Mouse (Mus musculus): ENCODE results near the gene Fsip1.
A peak's percentile ranks its signal among the peaks of the same experiment; 100 is the strongest.

Gene Fsip1

DNA sequence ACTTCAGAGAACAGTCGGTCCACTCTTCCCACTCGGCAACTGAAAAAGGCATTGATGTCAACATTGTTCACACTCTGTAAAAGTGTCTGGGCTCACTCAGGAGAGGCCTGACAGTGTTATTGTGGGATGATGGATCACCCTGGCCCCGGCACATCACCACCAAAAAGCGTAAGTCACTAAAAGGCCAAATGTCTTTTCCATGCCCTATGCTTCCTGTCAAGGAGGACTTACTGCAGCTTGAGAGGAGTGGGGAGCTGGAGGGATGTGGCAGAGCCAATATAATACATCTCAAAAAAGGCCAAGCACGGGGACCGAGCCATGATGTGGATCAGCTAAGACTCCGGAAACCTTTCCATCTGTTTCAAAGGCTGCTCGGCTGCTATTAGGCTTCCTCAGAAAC lies 2.2 kb downstream of the Fsip1 start:
- no peak for DNase-seq (ENCODE audit: inconsistent ontology term)

DNA sequence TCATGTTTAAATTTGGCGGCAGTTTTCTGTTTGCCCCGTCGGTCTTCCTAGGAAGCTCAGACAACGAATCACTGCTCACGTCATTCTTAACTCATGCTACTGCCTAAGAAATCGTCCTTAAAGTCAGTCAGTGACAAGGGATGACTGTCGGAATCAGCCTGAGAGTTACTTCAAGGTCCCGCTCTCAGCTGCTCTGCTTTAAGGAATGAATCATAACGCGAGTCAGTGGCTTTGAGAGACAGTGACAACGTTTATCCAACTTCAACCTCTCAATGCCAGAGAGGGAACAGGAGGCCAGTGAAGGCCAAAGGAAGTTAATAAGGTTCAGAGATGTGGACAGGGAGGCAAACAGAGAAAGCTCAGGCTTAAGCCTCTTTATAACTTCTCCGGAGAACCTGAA lies 7.8 kb downstream of the Fsip1 start:
- peak; percentile 33 for DNase-seq (ENCODE audit: inconsistent ontology term)

DNA sequence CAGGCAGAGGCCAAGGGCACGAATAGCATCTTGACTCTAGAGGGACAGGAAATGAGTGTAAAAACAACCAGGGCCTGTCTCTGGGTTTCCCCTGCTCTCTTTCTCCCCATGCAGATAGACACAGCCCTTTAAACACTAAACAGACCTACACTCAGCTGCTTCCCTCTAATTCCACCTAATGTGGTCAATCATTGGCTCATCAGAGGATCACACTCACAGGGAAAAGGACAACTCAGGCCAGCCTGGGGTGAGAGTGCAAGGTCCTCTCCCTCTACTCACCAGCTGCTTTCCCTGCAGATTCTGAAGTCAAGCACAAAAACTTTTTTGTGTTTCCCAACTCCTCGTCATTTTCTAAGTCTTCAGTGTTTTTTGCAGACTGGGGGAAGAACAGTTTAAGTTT lies 8.8 kb downstream of the Fsip1 start:
- no peak for DNase-seq (ENCODE audit: inconsistent ontology term)

DNA sequence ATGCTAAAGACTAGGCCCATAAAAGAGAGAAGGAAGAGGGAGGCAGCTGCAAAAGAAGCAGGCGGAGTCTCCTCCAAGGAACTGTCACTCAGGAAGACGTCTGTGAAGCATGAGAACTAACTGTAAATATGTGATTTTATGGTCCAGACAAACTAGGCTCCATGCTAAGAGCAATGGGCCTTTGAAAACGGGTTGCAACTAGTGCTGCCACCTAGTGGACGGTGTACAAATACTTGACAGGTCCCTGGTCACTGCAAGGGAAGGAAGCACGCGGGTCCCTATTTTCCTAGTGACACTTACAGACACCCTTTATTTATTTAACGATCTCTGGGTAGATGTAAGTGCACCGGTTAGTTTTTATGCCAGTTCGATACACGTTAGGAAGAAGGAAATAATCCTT lies 10.9 kb downstream of the Fsip1 start:
- peak; percentile 40 for DNase-seq (ENCODE audit: inconsistent ontology term)

DNA sequence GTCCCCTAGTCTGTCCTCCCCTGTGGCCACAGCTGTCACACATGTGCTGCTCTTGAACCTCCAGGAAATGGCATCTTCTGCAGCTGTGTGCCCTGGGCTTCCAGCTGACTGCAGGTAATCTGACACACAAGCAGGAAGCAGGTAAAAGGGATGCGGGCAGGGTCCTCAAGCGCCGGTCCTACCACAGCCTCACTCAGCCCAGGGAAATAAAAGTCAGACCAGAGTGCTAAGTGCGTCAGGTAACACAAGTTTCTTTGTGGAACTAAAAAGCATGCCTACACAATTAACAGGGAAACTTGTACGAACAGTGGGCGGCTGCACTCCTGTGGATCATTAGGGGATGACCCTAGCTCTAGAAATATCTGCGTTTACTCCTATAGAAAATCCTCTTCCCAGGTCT lies 20.6 kb downstream of the Fsip1 start:
- DNase-seq (ENCODE audit: inconsistent ontology term) = no peak

DNA sequence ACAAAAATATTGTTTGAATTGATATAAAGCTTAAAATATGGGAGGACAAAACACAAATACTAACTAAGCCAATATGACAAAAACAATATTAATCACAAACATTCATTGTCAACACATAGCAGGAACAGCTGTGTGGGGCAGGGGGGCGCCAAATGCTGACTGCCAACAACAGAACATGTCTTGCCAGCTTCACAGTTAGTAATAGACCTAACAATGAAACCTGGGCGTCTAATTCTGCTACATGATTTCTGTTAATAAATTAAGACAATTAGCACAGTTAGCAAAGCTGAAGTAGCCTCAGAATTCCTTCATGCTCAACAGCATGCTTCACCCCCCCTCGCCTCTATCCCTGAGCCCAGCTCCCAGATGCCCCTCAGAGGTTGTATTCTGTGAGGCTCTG lies 21.2 kb downstream of the Fsip1 start:
- DNase-seq (ENCODE audit: inconsistent ontology term) = peak; percentile 50

DNA sequence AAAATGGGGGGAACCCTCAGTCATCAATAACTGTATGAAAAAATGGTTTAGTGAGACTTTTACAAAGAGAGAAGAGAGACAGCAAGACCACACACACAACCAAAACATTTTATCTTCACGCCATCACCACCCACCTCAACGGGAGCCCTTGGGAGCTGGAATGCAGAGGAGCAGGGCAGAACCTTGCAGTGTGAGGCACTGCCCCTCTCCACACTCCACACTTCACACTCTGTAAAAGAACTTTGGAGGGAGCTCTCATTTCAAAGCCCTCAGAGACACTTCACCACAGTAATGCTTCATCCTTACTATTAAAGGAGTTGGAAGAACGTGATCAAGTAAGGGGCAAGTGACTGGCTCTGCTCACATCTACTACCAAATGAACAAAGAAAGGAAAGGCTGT lies 26.2 kb downstream of the Fsip1 start:
- no peak for DNase-seq (ENCODE audit: inconsistent ontology term)

DNA sequence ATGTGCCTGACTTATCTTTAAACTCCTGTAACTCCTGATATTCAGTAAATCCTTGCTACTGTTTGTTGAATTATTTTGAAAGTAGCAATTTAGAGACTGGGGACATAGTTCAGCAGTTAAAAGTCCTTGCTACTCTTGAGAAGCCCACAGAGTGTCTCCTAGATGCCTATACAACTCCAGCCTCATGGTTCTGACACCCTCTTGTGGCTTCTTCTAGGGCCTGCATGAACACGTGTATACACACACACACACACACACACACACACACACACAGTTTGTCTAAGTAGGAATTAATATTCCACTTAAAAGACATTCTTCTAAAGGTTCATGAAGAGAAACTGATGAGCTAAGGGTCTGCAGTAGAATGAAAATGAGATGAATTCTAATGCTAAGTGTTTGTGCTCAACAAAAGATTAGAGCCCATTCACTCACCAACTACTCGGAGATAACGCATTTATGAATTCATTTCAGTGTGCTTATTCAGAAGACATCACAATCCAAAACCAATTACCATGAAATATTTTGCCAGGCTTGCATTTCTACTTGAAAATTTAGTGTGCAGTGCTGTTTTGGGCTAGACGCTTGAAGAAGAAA lies 28.2 kb downstream of the Fsip1 start:
- no peak for DNase-seq (ENCODE audit: inconsistent ontology term)

DNA sequence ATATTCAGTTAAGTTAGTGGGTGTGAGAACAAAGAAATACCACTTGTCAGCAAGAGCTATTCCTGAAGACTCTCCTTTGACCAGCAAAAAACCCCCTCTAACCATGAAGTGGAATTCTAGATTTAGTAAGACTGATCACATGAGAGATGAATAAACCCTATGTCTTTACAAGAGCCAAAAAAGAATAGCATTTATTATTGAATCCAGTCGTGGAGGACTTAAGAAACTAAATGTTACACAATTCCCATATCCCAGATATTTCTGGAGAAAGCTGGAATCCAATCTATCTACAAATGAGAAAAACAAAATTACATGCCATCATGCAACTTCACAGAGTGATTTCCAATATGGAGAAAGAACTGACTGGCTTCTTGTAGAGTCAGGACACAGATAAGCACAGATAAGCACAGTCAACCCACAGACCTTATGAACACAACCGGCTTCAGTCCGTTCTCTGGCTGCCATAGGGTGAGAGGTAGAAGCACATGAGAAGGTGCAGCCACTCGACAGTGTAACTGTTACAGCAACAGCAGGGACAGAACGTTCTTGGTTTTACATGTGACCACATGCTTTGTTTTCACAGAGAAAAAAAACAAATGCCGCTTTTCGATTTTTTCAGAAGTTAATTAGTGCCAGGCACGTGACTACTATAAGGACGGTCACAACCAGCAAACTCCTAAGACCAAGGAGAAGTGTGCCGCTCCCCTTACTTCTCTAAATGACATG lies 31.3 kb downstream of the Fsip1 start:
- no peak for DNase-seq (ENCODE audit: inconsistent ontology term)

DNA sequence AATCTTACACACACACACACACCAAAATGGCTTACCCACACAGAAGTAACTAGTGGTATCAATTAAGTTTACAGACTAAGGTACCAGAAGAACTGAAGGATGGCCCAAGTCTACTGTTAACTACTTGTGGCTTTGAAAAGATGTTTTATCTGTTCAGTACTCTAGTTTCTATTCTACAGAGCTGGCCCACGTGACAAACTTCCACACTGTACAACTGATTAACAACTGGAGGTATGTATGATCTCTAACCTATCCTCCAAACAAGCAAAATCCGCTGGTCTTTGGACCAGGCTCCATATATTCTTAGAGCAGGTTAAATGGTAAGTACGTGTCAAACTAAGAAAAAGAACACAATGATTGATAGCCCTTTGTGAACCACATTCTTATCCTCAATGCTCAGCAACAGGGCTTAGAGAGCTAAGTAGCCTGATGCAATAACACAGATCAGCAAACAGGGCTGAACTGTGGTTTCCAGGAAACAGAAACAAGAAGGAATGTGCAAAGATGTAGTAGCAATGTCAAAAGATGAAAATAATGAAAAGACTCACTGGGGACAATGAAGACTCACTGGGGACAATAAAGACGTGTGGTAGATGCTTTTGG lies 38.7 kb downstream of the Fsip1 start:
- DNase-seq (ENCODE audit: inconsistent ontology term) = no peak

DNA sequence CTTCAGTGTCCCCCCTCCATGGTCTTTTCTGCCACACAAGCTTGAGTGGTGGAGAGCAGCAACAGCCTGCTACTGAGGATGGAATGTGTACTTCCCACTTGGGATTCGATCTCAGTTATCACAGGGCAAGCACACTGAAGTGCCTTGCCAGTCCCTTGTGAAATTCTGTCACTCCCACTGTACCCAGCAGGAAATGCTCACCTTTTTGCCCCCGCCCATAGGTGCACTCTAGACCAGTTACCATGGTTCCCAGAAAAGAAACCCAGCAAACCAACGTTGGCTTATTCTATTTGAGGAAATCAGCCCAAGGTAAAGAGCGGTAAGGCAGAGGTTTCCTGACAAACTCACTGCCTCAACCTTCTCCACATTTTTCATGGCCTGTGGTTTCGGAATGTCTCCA lies 47.1 kb downstream of the Fsip1 start:
- DNase-seq (ENCODE audit: inconsistent ontology term) = no peak

DNA sequence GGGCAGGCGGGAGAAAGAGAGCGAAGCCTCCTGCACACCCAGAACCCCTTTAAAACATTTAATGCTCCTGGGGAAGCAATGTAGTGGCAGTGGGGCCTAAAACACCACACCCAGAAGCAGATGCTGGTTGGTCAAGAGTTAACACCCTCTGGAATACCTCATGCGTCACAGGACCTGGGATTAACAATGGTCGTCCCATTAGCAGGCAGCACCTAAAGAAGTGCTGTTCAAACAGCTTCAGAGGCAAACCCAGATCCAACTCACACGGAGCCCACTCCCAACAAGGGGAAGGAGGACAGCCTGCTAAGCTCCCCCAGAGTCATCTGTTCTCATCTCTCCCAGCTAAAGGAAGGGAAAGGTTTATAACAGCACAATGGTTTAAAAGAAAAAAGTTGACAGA lies 48.1 kb downstream of the Fsip1 start:
- DNase-seq (ENCODE audit: inconsistent ontology term) = no peak

DNA sequence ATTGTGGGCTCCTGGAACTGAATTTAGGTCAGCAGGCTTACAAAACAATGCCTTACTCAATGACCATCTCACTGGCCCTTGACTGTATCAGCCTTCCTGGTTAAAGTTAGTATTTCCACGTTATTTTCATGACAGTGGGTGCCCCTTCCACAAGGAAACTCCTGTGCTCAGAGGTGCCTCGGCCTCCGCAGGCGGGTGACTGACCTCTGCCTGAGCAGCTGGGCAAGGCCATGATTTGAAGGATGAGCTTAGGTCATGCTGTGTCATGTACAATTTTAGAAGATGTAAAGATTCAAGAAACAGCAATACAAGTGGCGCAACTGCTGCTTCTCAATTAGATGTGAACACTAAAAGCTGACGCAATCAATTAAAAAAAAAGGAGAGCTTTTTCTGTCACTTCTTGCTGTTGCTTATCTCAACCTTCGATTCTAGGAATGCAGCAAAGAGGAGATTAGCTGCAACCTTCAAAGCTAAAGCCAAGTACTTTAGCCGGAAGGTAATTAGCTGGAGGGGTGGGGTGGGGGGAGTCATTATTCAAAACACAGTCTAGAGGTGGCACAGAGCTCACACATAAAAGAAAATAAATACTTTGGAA lies 50.7 kb downstream of the Fsip1 start:
- DNase-seq (ENCODE audit: inconsistent ontology term) = no peak

DNA sequence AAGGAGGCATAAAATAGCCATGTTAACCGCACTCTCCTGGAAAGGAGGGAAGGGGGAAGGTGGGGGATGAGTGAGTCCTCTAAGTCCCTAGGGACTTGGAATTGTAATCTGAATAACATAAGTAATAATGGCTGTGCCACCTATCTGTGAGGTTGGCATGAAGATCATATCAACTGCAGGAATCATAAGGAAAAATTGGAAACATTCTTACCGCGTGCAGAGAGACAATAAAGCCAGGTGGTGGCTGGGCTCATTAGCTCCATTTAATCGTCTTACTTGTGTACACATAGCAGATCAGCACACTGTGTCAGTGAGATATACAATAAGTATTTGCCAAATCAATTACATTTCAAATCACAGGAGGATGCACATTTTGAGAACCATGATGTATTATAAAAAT lies 52.1 kb downstream of the Fsip1 start:
- no peak for DNase-seq (ENCODE audit: inconsistent ontology term)

DNA sequence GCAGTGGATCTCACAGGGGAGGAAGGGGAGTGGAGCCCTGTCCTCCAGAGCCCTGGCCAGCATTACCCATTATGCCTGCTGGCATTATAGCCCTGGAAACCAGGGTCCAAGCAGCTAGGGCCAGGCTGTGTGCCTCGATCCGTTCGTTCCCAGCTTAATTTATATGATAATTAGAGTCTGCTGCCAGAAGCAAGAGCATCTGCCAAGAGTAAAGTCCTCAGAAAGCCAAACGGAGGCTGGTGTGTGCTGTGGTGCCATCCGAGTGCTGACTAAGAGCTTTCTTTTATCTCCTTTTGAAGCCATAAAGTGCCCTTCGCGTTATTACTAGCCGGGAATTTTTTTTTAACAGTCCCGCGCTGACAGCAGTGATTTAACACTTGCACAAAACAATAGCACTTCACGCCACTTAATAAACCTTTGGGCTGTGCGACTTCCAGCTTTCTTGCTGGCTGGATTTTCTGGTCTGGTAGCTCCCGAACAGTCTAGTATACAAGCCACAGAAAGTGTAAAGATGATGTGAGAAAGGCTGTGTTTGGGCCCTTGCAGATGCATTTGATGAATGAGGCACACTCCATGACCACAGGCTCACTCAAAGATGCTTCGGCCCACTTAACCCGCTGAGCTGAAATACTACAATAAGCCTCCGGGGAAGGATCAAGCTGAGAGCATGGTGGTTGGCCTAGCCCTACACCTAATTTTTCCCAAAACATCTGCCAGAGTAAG lies 52.9 kb downstream of the Fsip1 start:
- peak; percentile 90 for DNase-seq (ENCODE audit: inconsistent ontology term)

DNA sequence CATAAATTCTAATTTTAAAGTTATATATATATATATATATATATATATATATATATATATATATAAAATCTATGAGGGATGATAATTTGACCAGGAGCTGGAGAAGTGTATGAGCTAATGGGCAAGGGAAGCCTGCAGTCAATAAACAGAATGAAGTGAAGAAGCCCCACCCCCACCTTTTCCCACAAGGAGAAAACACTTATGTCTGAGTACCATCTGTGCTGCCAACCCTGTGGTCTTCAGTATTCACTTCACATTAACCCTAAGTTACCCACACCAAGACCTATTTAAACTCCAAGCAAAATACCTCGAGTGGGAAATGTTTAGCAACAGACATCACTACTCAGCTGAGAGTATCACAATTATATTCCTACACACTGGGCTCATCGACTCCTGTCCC lies 53.8 kb downstream of the Fsip1 start:
- no peak for DNase-seq (ENCODE audit: inconsistent ontology term)

DNA sequence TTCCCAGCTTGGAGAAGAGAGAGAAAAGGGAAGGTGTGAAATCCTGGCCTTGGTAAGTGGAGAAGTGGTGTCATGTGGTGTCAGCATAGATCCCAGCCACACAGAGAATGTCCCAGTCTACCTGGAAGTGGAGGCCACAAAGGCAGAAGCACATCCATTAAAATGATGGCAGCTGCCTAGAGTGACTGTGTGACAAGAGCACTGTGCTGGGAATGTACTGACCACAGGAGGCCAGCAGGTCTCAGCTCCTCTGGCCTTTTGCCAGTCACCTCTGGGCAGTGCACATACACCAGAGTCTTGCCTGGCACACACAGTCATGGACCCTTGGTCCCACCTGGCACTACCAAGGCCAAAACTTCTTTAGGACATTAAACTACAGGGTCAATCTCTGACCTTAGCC lies 54.8 kb downstream of the Fsip1 start:
- DNase-seq (ENCODE audit: inconsistent ontology term) = no peak

DNA sequence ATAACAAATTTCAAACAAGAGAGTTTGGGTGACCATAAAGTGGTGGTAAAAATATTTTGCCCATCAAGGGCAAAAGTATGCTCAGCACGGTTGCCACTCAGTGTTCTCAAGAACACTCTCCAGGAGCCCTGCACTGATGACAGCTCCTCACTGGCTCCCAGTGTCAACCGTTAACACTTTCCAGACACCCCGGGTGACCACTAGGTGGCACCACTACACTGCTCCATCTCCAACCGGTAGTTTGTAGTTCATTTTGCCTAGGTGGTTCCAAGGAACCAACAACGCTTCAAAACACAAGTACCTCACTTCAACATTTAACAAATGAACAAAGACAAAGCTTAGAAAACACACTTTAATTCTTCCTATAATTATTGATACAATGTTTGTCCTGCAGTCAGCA lies 56.9 kb downstream of the Fsip1 start:
- peak; percentile 76 for DNase-seq (ENCODE audit: inconsistent ontology term)

DNA sequence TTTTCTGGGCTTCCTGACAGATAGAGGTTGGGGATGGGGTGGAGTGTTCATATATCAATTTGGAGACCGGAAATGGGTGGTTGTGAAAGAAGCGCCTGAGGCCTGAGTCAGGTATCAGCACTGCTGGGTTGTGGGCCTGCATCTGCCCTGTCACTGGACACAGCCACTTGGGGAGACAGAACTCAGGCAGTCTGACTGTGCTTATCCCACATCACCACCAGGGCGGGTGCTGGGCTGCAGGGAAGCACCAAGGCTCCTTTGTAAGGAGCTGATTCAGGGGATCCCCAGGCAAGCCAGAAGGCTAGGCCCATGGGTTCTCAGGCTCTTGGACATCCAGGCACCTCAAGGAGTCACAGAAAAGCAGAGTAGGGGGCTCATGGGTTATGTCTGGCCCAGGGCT lies 59.8 kb downstream of the Fsip1 start:
- no peak for DNase-seq (ENCODE audit: inconsistent ontology term)

DNA sequence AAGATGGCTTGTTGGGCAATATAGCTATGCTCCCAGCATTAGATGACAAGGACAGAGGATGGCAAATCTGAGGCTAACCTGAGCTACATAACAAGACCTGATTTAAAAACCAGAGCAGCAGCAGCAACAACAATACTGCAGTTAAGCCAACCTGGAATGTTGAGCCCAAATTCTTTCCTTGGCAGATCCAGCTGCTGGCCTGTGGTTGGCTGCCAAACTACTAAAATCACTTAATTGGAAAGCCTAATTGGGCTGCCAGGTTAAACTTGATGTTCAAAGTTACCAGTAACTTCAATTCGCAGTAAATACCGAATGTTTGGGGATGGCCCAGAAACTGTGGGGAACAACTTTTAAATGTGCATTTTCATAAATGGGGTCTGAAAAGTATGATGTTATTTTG lies 74.6 kb downstream of the Fsip1 start:
- peak; percentile 40 for DNase-seq (ENCODE audit: inconsistent ontology term)

DNA sequence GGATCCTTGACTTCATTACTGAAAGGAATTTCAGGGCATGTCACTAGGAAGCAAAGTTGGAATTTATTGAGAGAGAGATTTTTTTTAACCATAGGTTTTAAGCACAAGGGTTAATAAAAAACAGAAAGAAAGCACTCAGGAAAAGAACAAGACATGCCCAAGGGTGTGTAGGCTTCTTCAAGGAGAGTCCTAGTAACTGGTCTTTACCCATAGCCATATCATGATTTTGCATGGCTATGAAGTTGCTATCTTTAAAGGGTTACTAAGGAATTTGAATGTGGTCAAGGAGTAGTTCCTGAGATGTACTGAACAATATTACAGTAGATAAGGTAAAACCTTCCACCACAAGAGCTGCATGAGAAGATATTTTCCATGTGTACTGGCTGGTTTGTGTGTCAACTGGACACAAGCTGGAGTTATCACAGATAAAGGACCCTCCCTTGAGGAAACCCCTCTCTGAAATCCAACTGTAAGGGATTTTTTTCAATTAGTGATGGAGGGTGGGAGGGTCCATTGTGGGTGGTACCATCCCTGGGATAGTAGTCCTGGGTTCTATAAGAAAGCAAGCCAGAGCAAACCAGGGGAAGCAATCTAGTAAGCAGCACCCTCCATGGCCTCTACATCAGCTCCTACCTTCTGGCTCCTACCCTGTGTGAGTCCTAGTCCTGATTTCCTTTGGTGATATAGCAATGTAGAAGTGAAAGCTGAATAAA lies 76.7 kb downstream of the Fsip1 start:
- DNase-seq (ENCODE audit: inconsistent ontology term) = no peak

DNA sequence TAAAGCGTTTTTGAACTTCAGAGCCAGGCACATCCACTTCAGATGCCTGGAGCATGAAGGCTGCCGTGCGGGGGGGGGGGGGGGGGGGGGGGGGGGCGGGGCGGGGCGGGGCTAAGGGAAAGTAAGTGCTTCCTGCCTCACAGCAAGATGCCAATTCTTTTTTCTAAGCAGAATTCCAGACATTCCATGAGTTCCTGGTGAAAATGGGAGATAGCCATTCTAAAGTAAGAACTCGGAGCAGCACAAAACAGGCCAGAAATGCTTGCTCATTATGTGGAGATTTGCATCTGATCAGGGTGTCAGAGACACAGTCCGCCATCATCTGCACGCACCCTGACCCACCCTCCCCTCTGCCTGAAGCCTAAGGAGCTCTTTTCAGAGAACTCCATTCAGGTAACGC lies 77.3 kb downstream of the Fsip1 start:
- peak; percentile 80 for DNase-seq (ENCODE audit: inconsistent ontology term)

Data from Muller cell, postnatal 12 days (primary cell).